Mouse (Mus musculus): ENCODE data around the gene Hand2. TPM values are rescaled to one million over a fixed set of nuclear protein-coding genes. Genes with fewer than 3 reads are reported as not detected.

The Hand2 gene
- polyA plus RNA-seq, 1 experiment from 2014 or later, result 0.59 TPM

DNA sequence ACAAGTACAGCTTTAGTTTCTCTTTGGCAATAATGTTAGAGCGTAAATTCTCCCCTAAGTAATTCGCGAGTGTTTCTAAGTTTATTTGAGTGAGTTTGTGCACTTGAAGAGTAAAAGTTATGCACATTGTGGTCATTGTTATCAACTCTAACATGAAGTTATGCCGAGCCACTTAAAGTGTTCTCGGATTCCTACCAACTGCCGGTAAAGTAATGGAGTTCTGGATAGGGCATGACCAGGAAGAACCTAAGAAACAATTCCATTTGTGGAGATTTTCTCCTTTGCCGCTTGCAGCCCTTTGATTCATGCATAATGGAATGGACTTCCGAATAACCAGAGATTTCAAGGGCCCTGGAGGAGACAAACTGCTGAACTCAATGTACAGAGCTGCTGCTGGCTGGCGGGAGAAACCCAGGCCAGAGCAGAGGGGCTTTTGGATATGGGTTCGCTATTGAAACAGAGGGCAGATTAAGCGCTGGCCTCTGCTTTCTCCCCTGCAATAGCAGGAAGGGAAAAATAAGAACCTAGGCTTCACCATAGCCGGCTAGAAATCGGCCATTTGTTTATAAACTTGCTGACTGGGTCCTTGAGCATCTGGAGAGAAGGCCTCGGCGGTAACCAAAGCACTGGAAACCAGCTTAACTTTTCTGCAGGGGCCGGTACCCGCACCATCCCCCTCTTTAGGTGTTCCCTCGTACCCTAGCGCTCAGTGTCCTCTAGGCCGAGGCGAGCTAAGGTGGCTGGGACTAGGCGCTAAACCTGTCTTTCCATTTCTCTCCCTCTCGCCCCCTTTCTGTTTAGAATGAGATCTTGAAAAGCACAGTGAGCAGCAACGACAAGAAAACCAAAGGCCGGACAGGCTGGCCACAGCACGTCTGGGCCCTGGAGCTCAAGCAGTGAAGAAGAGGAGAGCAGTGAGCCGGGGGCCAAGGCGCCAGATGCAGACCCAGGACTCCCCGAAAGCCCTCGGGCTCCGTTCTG lies 2.5 kb downstream of the Hand2 start:
- Histone ChIP-seq H3K4me1 (replicated peaks; ENCODE audit: control insufficient read depth, insufficient read depth, low read length) (peaks cover 14% of the 10 kb centered on the region), H3K4me3 (ENCODE audit: low read length) (peak overlapping the region; percentile 16), H3K27ac (ENCODE audit: low read length) (no peak overlapping the region), H3K27me3 (ENCODE audit: control insufficient read depth, insufficient read depth, low read depth, low read length) (peaks cover 94% of the 10 kb centered on the region), H3K4me2 (ENCODE audit: low read depth, low read length) (no peak overlapping the region), H3K36me3 (ENCODE audit: control insufficient read depth, insufficient read depth, low read length) (no peaks in the 10 kb centered on the region), H3K9ac (ENCODE audit: low read length) (no peak overlapping the region), H3K9me3 (ENCODE audit: control insufficient read depth, low read length) (no peaks in the 10 kb centered on the region)
- ATAC-seq (ENCODE audit: low read depth), result no peak
- 3% methylated on average over 31 of the region's 31 CpGs for WGBS

DNA sequence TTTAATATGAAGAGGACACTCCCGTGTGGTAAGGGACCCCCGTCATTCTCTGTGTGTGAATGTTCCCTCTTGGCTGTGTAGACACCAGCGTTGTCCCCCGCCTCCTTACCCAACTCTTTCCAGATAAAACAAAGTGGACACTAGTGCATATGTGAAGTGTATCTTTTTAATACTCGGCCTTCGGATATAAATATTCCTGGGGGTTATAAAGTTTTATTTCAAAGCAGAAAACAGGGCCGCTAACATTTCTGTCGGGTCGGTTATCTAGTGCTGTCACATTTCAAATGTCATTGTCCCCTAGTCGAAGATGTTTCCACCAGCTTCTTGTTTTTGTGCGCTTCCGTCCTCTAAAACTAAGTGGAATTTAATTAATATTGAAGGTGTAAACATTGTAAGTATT lies 3.3 kb downstream of the Hand2 start:
- WGBS, result 4% methylated on average over 12 of the region's 12 CpGs
- ATAC-seq (ENCODE audit: low read depth), result no peak
- no peak overlapping the region for H3K27ac ChIP-seq (ENCODE audit: low read length)
- no peak overlapping the region for H3K9ac ChIP-seq (ENCODE audit: low read length)
- no peaks in the 10 kb centered on the region for H3K9me3 ChIP-seq (ENCODE audit: control insufficient read depth, low read length)
- peaks cover 17% of the 10 kb centered on the region for H3K4me1 ChIP-seq (replicated peaks; ENCODE audit: control insufficient read depth, insufficient read depth, low read length)
- H3K4me3 ChIP-seq (ENCODE audit: low read length), result no peak overlapping the region
- H3K4me2 ChIP-seq (ENCODE audit: low read depth, low read length), result no peak overlapping the region
- no peaks in the 10 kb centered on the region for H3K36me3 ChIP-seq (ENCODE audit: control insufficient read depth, insufficient read depth, low read length)
- peaks cover 94% of the 10 kb centered on the region for H3K27me3 ChIP-seq (ENCODE audit: control insufficient read depth, insufficient read depth, low read depth, low read length)

DNA sequence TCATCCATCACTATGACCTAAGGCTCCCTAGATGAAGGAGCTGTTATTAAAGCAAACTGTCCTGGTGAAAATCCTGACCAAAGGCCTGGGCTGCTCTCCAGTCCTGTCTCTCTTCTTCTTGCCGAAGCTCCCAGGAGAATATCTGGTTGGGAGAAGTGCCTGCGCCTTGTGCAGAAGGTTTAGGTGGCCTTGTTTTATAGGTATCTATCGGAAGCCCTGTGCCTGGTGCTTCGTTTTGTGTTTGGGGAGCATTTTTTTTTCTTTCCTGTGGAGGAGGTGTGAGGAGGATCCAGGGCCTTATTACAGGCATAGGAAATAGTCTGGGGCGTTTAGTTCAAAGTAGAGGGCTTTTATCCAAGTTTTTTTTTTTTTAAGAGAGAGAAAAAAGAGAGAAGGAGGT lies 3.9 kb downstream of the Hand2 start:
- Histone ChIP-seq H3K4me1 (replicated peaks; ENCODE audit: control insufficient read depth, insufficient read depth, low read length) (peaks cover 17% of the 10 kb centered on the region), H3K4me2 (ENCODE audit: low read depth, low read length) (no peak overlapping the region), H3K9ac (ENCODE audit: low read length) (no peak overlapping the region), H3K36me3 (ENCODE audit: control insufficient read depth, insufficient read depth, low read length) (no peaks in the 10 kb centered on the region), H3K9me3 (ENCODE audit: control insufficient read depth, low read length) (no peaks in the 10 kb centered on the region), H3K4me3 (ENCODE audit: low read length) (no peak overlapping the region), H3K27ac (ENCODE audit: low read length) (no peak overlapping the region), H3K27me3 (ENCODE audit: control insufficient read depth, insufficient read depth, low read depth, low read length) (peaks cover 94% of the 10 kb centered on the region)
- ATAC-seq (ENCODE audit: low read depth), result no peak
- WGBS, result 7% methylated on average over 5 of the region's 5 CpGs

DNA sequence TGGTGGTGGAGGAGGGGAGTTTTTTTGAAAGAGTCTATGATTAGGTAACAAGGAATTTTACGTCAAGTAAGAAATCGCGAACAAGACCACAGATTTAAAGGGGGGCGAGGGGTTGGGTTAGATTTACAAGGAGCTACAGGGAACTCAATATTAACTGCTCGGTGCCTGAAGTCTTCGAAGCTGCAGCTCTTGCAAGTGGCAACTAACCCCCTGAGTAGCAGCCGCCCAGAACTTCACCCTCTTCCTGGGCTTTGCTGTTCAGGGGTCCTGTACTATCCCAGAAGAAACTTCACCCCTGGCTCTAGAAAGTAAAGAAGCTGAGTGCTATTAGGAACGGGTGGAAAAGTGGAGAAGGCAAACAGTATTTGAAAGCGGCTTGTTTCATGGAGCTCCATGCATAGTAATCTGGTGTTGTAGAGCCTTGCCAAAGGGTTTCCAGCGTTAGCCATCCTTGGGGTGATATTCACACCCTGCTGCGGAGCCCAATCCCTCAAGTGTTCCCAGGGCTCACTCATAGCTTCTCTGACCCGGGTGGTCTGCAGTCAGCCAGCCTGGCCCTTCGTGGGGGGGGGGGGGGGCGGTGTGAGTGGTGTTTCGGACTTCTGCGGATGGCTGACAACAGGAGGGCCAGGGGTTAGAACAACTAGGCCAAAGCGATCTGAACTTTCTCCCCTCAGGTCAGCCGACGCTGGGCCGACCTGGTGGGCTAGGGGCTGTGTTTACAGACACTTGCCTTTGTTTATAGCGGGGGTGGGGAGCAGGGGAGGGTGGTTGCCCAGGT lies 4.5 kb downstream of the Hand2 start:
- H3K4me2 ChIP-seq (ENCODE audit: low read depth, low read length), result no peak overlapping the region
- H3K4me3 ChIP-seq (ENCODE audit: low read length), result no peak overlapping the region

DNA sequence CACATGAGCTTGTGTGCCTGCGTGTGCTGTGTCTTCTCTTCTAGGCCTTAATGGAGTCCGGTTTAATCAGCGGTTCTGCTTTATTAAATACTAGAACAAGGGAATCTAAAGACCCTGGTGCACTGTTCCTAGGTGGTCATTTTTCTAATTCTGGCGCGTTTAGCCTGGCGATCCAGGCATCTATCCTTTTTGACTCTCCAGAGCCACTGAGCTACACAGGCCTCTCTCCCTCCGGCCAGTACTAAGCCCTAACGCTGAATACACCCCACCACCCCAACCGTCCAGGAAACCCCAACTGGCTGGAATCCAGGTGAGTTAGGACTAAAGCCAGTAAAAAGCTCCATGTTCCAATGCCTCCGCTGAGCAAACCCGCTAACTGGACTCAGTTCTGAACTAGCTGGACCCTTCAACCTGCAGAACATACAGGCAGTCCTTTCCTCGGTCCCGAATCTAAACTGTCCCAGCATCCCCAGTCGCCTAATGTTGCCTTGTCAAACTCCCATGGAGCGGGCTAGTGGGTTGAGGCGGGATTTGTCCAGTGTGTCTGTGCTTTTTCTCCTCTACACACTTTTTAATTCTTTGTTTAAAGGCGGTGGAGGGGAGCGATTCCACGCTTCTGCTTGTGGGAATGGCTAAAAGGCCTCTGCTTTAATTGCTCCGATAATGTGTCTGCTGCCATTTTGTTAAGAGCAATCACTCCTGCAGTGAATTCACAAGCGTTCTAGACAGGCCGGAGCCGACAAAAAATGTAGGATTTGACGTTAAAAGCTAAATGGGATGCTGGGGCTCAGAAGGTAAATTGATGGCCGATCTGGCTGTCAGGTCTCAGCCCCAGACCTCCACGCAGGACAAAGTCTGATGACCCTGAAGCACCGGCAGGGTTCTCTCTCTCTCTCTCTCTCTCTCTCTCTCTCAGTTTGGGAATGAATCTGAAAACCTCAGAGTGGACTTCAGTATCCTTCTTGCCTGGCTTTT lies 5.6 kb downstream of the Hand2 start:
- Histone ChIP-seq H3K4me2 (ENCODE audit: low read depth, low read length) (no peak overlapping the region), H3K27me3 (ENCODE audit: control insufficient read depth, insufficient read depth, low read depth, low read length) (peaks cover 93% of the 10 kb centered on the region), H3K27ac (ENCODE audit: low read length) (no peak overlapping the region), H3K36me3 (ENCODE audit: control insufficient read depth, insufficient read depth, low read length) (no peaks in the 10 kb centered on the region), H3K4me3 (ENCODE audit: low read length) (no peak overlapping the region), H3K4me1 (replicated peaks; ENCODE audit: control insufficient read depth, insufficient read depth, low read length) (peaks cover 12% of the 10 kb centered on the region), H3K9me3 (ENCODE audit: control insufficient read depth, low read length) (no peaks in the 10 kb centered on the region; the same call in 1 of the 2 replicates), H3K9ac (ENCODE audit: low read length) (no peak overlapping the region)
- no peak for ATAC-seq (ENCODE audit: low read depth)
- 12% methylated on average over 27 of the region's 27 CpGs for WGBS

More for the DNA sequence above, 4.5 kb downstream of the Hand2 start:
- H3K27me3 ChIP-seq (ENCODE audit: control insufficient read depth, insufficient read depth, low read depth, low read length), result peaks cover 94% of the 10 kb centered on the region
- 7% methylated on average over 21 of the region's 21 CpGs for WGBS
- H3K9me3 ChIP-seq (ENCODE audit: control insufficient read depth, low read length), result no peaks in the 10 kb centered on the region
- H3K36me3 ChIP-seq (ENCODE audit: control insufficient read depth, insufficient read depth, low read length), result no peaks in the 10 kb centered on the region
- ATAC-seq (ENCODE audit: low read depth), result no peak
- no peak overlapping the region for H3K9ac ChIP-seq (ENCODE audit: low read length)
- H3K27ac ChIP-seq (ENCODE audit: low read length), result no peak overlapping the region
- peaks cover 17% of the 10 kb centered on the region for H3K4me1 ChIP-seq (replicated peaks; ENCODE audit: control insufficient read depth, insufficient read depth, low read length)

DNA sequence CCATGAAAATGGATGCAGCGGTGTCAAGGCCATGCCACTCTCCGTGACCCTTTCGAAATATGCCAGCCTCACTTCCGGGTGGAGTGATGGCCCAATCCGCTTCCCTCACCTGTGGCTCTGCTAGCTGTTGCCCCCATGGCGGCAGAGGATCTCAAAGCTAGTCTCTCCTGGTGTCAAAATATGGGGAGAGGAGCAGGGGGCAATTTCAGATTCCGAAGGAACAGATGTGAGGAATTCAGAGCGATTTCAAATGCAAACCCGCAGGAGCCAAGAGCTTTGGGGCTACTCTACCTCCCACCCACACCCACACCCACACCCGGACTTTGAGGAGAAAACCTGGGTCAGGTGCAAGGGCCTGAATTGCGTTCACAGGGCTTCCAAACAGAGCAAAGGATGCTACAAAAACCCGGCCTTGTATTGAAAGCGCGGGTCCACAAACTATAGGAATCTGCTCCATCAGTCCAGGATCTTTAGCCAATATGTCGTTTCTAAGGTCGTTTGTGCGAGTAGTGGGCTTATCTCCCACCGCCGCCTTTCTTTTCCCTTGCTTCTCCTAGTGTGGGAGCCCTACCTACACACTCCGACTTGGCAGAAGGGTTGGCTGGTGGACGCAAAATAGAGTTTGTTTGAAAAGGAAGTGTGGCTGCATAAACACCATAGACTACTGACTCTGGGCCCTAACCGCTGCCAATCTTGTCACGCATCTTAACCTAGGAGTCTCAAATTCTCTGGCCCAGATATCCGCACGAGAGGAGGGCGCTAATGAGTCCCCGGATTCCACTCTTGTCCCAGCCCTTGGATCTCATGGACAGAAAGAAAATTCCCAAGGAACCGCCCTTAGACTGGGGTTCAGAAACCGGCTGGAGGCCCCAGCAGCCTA lies 6.7 kb downstream of the Hand2 start:
- ATAC-seq (ENCODE audit: low read depth), result no peak

DNA sequence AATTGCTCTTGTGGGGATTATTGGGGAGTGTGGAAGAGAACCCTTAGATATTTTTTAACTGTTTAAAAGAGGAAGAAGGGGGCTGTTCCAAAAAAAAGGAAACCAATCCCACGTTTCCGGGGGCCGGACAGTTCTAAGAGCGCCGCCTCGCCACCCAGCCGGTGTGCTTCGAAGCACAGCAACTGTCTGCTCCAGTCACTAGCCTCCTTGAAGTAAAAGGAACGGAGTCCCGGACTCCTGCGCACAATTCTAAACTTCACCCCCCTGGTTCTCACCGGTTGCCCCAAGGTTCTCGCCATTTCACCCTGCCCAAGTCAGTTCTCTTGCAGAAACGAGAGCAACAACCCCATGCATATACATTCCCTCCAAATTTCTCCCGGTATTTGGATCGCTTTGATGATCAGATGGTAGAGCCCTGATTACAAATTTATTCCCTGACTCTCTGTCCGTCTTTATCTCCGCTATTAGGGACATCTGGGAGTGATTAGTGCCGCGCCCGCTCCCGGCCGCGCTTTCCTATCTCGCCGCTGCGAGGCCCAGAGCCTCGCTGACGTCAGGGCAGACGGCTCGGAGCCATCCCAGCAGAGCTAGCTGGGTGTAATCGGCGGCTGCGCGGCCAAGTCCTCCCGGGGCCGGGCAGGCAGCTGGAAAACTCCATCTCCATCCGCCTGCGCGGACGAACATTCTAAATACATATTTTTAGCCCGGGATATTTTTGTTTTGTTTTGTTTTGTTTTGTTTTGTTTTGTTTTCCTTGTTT lies 7.6 kb downstream of the Hand2 start:
- Histone ChIP-seq H3K9ac (ENCODE audit: low read length) (no peak overlapping the region), H3K36me3 (ENCODE audit: control insufficient read depth, insufficient read depth, low read length) (no peaks in the 10 kb centered on the region), H3K4me2 (ENCODE audit: low read depth, low read length) (peak overlapping the region; percentile 46), H3K4me1 (replicated peaks; ENCODE audit: control insufficient read depth, insufficient read depth, low read length) (peaks cover 5% of the 10 kb centered on the region; the same call in 1 of the 2 replicates), H3K4me3 (ENCODE audit: low read length) (peak overlapping the region; percentile 26), H3K27ac (ENCODE audit: low read length) (no peak overlapping the region), H3K9me3 (ENCODE audit: control insufficient read depth, low read length) (no peaks in the 10 kb centered on the region; the same call in 1 of the 2 replicates), H3K27me3 (ENCODE audit: control insufficient read depth, insufficient read depth, low read depth, low read length) (peaks cover 92% of the 10 kb centered on the region)
- ATAC-seq (ENCODE audit: low read depth), result peak; percentile 92
- 1% methylated on average over 42 of the region's 42 CpGs for WGBS

More for the DNA sequence above, 6.7 kb downstream of the Hand2 start:
- Histone ChIP-seq H3K27me3 (ENCODE audit: control insufficient read depth, insufficient read depth, low read depth, low read length) (peaks cover 92% of the 10 kb centered on the region), H3K4me1 (replicated peaks; ENCODE audit: control insufficient read depth, insufficient read depth, low read length) (peaks cover 5% of the 10 kb centered on the region; the same call in 1 of the 2 replicates), H3K9ac (ENCODE audit: low read length) (no peak overlapping the region), H3K4me3 (ENCODE audit: low read length) (peak overlapping the region; percentile 26; the same call in 1 of the 2 replicates), H3K4me2 (ENCODE audit: low read depth, low read length) (peak overlapping the region; percentile 46), H3K27ac (ENCODE audit: low read length) (no peak overlapping the region), H3K9me3 (ENCODE audit: control insufficient read depth, low read length) (no peaks in the 10 kb centered on the region; the same call in 1 of the 2 replicates), H3K36me3 (ENCODE audit: control insufficient read depth, insufficient read depth, low read length) (no peaks in the 10 kb centered on the region)
- WGBS, result 5% methylated on average over 29 of the region's 29 CpGs
